9 mouse cellular contexts compared by ENCODE assay signal in the genomic region with DNA sequence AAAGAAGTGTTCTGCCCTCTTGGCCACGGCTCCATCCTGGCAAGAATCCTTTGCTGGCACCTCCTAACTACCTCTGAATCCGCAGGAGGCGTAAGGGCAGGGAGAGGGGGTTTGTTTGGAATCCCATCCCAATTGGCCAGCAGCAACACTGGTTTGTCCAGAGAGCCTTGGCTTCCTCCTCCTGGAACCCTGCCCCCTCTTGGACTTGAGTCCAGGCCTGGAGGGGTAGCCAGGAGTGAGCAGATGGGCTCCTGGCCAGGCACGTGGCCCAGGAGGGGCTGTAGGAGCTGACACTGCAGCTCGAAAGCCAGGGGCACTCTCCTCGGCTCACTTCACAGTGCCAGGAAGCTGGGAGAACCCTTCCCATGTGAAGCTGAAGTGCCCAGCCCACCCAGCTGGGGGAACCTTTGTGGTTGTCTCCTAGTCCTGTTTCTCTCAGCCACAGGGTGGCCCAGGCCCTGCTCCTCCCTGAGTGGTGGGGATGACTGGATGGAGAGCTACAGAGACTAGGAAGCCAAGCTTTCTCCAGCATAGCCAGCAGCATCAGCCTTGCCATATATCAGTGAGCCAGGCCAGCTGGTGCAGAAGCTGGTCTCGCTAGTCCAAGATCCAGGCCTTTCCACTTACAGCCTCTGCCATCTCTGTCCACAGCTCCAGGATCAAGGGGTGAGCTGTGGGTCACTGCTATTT.
DNase-seq lines count a peak whose midpoint lies in the region; ATAC-seq and TF ChIP-seq lines count a peak whose summit lies in the region.
"Had no signal": no experiment of that assay in that cellular context is flagged by ENCODE, and none has a peak within 500 bp of the region (broad histone marks: within the 10 kb centered on the region; RNA-seq: fewer than 3 reads in every experiment).

No protein-coding gene starts in this region.

- H3K4me2 ChIP-seq in intestine, embryonic 15.5 days (replicated peaks), result no peak overlapping the region
- no peak overlapping the region for H3K4me2 ChIP-seq in intestine, embryonic 16.5 days (ENCODE audit: low read depth, low read length)
- H3K4me2 ChIP-seq: embryonic facial prominence, embryonic 13.5 days had no signal

- no peak overlapping the region for H3K27ac ChIP-seq in intestine, embryonic 15.5 days
- no peak overlapping the region for H3K27ac ChIP-seq in intestine, embryonic 16.5 days (ENCODE audit: low read length)
- no peak overlapping the region for H3K27ac ChIP-seq in heart, adult 2 months
- no peak overlapping the region for H3K27ac ChIP-seq in layer of hippocampus, adult 2 months
- H3K27ac ChIP-seq: embryonic facial prominence, embryonic 13.5 days had no signal

- no peaks in the 10 kb centered on the region for H3K27me3 ChIP-seq in intestine, embryonic 15.5 days (replicated peaks)
- no peaks in the 10 kb centered on the region for H3K27me3 ChIP-seq in intestine, embryonic 16.5 days (replicated peaks; ENCODE audit: control insufficient read depth, insufficient read depth, low read length)
- H3K27me3 ChIP-seq in heart, adult 2 months (ENCODE audit: control insufficient read depth, insufficient read depth, low read length), result no peaks in the 10 kb centered on the region
- H3K27me3 ChIP-seq: embryonic facial prominence, embryonic 13.5 days had no signal

- no peak overlapping the region for H3K4me3 ChIP-seq in intestine, embryonic 15.5 days (replicated peaks)
- no peak overlapping the region for H3K4me3 ChIP-seq in intestine, embryonic 16.5 days (ENCODE audit: low read length)
- no peak overlapping the region for H3K4me3 ChIP-seq in heart, adult 2 months
- H3K4me3 ChIP-seq in layer of hippocampus, adult 2 months, result no peak overlapping the region
- H3K4me3 ChIP-seq: embryonic facial prominence, embryonic 13.5 days had no signal

- intact Hi-C loops in heart, adult 2 months (cut with DNase I), result no loop called here

- TF ChIP-seq POLR2A in heart, adult 2 months (IDR thresholded peaks at IDR 0.05; ENCODE audit: insufficient read depth, low read depth, low read length), result no peak

- 66% methylated on average over 7 of the region's 7 CpGs for WGBS in intestine, embryonic 15.5 days
- 66% methylated on average over 7 of the region's 7 CpGs for WGBS in intestine, embryonic 16.5 days
- WGBS in heart, adult 2 months, result 27% methylated on average over 7 of the region's 7 CpGs

- peak; percentile 72 for DNase-seq in cerebellum, adult 9-10 months
- peak; percentile 79 to 83 for DNase-seq in heart, adult 2 months
- peak; percentile 66 for DNase-seq in layer of hippocampus, adult 2 months (ENCODE audit: low spot score in 2 of 2)
- DNase-seq in lung, postnatal 36 days, result peak; percentile 65
- DNase-seq in retina, postnatal 1 day, result no peak
- no peak for DNase-seq in embryo, embryonic 11 days

- H3K79me2 ChIP-seq in heart, adult 2 months (replicated peaks; ENCODE audit: control insufficient read depth, insufficient read depth, low read length), result no peaks in the 10 kb centered on the region

- no peaks in the 10 kb centered on the region for H3K4me1 ChIP-seq in intestine, embryonic 15.5 days (replicated peaks)
- 0 out of 2 replicates have a peak, but pooled peaks cover 6% of the 10 kb centered on the region for H3K4me1 ChIP-seq in intestine, embryonic 16.5 days (ENCODE audit: control insufficient read depth, insufficient read depth, low read length)
- peaks cover 2% of the 10 kb centered on the region; the same call in 1 of the 2 replicates for H3K4me1 ChIP-seq in heart, adult 2 months (ENCODE audit: control insufficient read depth, insufficient read depth, low read length)
- H3K4me1 ChIP-seq: embryonic facial prominence, embryonic 13.5 days had no signal

- no peaks in the 10 kb centered on the region for H3K9me3 ChIP-seq in intestine, embryonic 15.5 days
- no peaks in the 10 kb centered on the region for H3K9me3 ChIP-seq in intestine, embryonic 16.5 days (ENCODE audit: control insufficient read depth, low read length)
- H3K9me3 ChIP-seq: embryonic facial prominence, embryonic 13.5 days had no signal

- peak; percentile 16; the same call in 1 of the 2 replicates for TF ChIP-seq CTCF in heart, adult 2 months (IDR thresholded peaks at IDR 0.05)
- TF ChIP-seq CTCF in layer of hippocampus, adult 2 months (conservative IDR thresholded peaks at IDR 0.05), result peak; percentile 31

- H3K9ac ChIP-seq in intestine, embryonic 15.5 days, result no peak overlapping the region
- no peak overlapping the region for H3K9ac ChIP-seq in intestine, embryonic 16.5 days (ENCODE audit: low read depth, low read length)
- H3K9ac ChIP-seq in heart, adult 2 months (ENCODE audit: low read depth, low read length), result no peak overlapping the region
- H3K9ac ChIP-seq: embryonic facial prominence, embryonic 13.5 days had no signal

- TF ChIP-seq EP300 in heart, adult 2 months (IDR thresholded peaks at IDR 0.05; ENCODE audit: insufficient read depth, low read depth, low read length), result 0 out of 2 replicates have a peak, but pooled peaks have one; percentile 16

- 0 out of 2 replicates have a peak, but pooled peaks have one; percentile 25 for ATAC-seq in intestine, embryonic 15.5 days
- ATAC-seq in intestine, embryonic 16.5 days, result no peak

- H3K36me3 ChIP-seq in intestine, embryonic 15.5 days, result no peaks in the 10 kb centered on the region
- no peaks in the 10 kb centered on the region for H3K36me3 ChIP-seq in intestine, embryonic 16.5 days (ENCODE audit: control insufficient read depth, insufficient read depth, low read length)
- no peaks in the 10 kb centered on the region for H3K36me3 ChIP-seq in heart, adult 2 months (ENCODE audit: control insufficient read depth, insufficient read depth, low read length)
- H3K36me3 ChIP-seq: embryonic facial prominence, embryonic 13.5 days had no signal

Comparison
In these comparisons a context has a peak if more than half of its experiments do, and no peak if none do; other contexts are left out.
1. DNase-seq: peak in cerebellum, adult 9-10 months (single experiment), heart, adult 2 months (2 of 2), layer of hippocampus, adult 2 months (2 of 2) and lung, postnatal 36 days (single experiment); none in retina, postnatal 1 day (single experiment) and embryo, embryonic 11 days (single experiment).